Mouse (Mus musculus) ES-E14 (cell line): ENCODE measurements around the gene Fbxl17.

Experiments used
- HCFC1 ChIP-seq: IDR thresholded peaks from 2 replicates; pipeline ENCODE4 v1.6.1; 2012; ENCODE audit warnings: low read length, inconsistent platforms, borderline replicate concordance; ENCODE audit not compliant: insufficient read depth
- ZC3H11A ChIP-seq: IDR thresholded peaks from 2 replicates; pipeline ENCODE4 v1.6.1; 2012; ENCODE audit warnings: low read depth, mild to moderate bottlenecking, inconsistent platforms, low read length, borderline replicate concordance

- TF ChIP-seq HCFC1 (no peak), ZC3H11A (no peak)
Observed at GRCm38 (mm10) chr17:63077509-63077908, 422.3 kb downstream of the Fbxl17 start.
